Mouse (Mus musculus): ENCODE measurements around the gene Gm10408. TPM values are rescaled to one million over a fixed set of nuclear protein-coding genes. Genes with fewer than 3 reads are reported as not detected.
"Not testable (repeated sequence)": the region's sequence is repeated elsewhere in the genome, so short reads cannot be mapped to it uniquely, and the experiment has no call there.

Gene Gm10408
- polyA plus RNA-seq (2012; rRNA removed): not detected in 2 replicates

- not testable (repeated sequence) for H3K4me3 ChIP-seq (replicated peaks; ENCODE audit: extremely low read depth, low read depth, low read length); H3K4me1 ChIP-seq (ENCODE audit: control insufficient read depth, insufficient read depth, low read length); DNase-seq
- WGBS: no CpG with 5 or more reads among the region's 3 CpGs
Measured at GRCm38 (mm10) chr14:3449079-3449478, at the start of gene Gm10408. TSS of gene Gm10408 (plus strand) at chr14:3449379.

- not testable (repeated sequence) for H3K4me3 ChIP-seq (replicated peaks; ENCODE audit: extremely low read depth, low read depth, low read length); DNase-seq; H3K4me1 ChIP-seq (ENCODE audit: control insufficient read depth, insufficient read depth, low read length)
- WGBS: no CpG with 5 or more reads among the region's 32 CpGs
Measured at GRCm38 (mm10) chr14:3412314-3412713, 36.9 kb upstream of the Gm10408 start, which contains the start of gene Gm10409. TSS of gene Gm10409 (plus strand) at chr14:3412614.

GRCm38 (mm10) chr14:3427803-3428202 lies 21.4 kb upstream of the Gm10408 start, which contains the start of gene Gm3005:
TSS of gene Gm3005 (plus strand) at chr14:3428103.
- not testable (repeated sequence) for DNase-seq; H3K4me3 ChIP-seq (replicated peaks; ENCODE audit: extremely low read depth, low read depth, low read length); H3K4me1 ChIP-seq (ENCODE audit: control insufficient read depth, insufficient read depth, low read length)
- no CpG with 5 or more reads among the region's 2 CpGs for WGBS

Other genes starting within 250 kb of the Gm10408 start
- gene D830030K20Rik, start 240.9 kb upstream of the Gm10408 start, polyA plus RNA-seq (2012; rRNA removed): 0.09 and 0.10 TPM in 2 replicates
- gene Gm2956, start 116.8 kb upstream of the Gm10408 start, polyA plus RNA-seq (2012; rRNA removed): not detected in 2 replicates
- not detected in 2 replicates for gene Gm10413, start 54.3 kb upstream of the Gm10408 start, polyA plus RNA-seq (2012; rRNA removed)
- not detected in 2 replicates for gene Gm10409, start 36.8 kb upstream of the Gm10408 start, polyA plus RNA-seq (2012; rRNA removed)
- not detected in 2 replicates for gene Gm3005, start 21.3 kb upstream of the Gm10408 start, polyA plus RNA-seq (2012; rRNA removed)
- not detected in 2 replicates for gene Gm3012, start 185.1 kb downstream of the Gm10408 start, polyA plus RNA-seq (2012; rRNA removed)
- gene Gm3020, start 202.7 kb downstream of the Gm10408 start, polyA plus RNA-seq (2012; rRNA removed): not detected in 2 replicates
- gene Gm3043, start 239.4 kb downstream of the Gm10408 start, polyA plus RNA-seq (2012; rRNA removed): not detected in 2 replicates